Mouse (Mus musculus) stomach, embryonic 15.5 days (tissue): ENCODE measurements around the gene Ak7. TPM values are rescaled to one million over a fixed set of nuclear protein-coding genes. Genes with fewer than 3 reads are reported as not detected.

Experiments used
- ATAC-seq: fragments of 200-750 bp; cut with Nextera tagmentation; 2 replicates; pipeline ENCODE4 v1.8.0; 2017; ENCODE audit warnings: low read depth, moderate number of reproducible peaks, moderate TSS enrichment; ENCODE audit not compliant: insufficient read depth, low FRiP score
- H3K27ac ChIP-seq: fragments of 300-500 bp; sonication (generic); 2 replicates; pipeline ENCODE4 v1.5.1; 2015; ENCODE audit warnings: mild to moderate bottlenecking, inconsistent platforms
- H3K27me3 ChIP-seq: fragments of 300-500 bp; sonication (generic); replicated peaks from 2 replicates; pipeline ENCODE4 v1.6.1; 2015; ENCODE audit warnings: inconsistent platforms
- H3K36me3 ChIP-seq: fragments of 300-500 bp; sonication (generic); 2 replicates; pipeline ENCODE4 v1.6.1; 2015; ENCODE audit warnings: inconsistent platforms
- H3K4me1 ChIP-seq: fragments of 300-500 bp; sonication (generic); 2 replicates; pipeline ENCODE4 v1.6.1; 2015; ENCODE audit warnings: inconsistent platforms
- H3K4me2 ChIP-seq: fragments of 300-500 bp; sonication (generic); 2 replicates; pipeline ENCODE4 v1.6.1; 2015; ENCODE audit warnings: mild to moderate bottlenecking, inconsistent platforms
- H3K4me3 ChIP-seq: fragments of 300-500 bp; sonication (generic); replicated peaks from 2 replicates; pipeline ENCODE4 v1.5.1; 2015; ENCODE audit warnings: inconsistent platforms
- H3K9ac ChIP-seq: fragments of 300-500 bp; sonication (generic); 2 replicates; pipeline ENCODE4 v1.6.1; 2015; ENCODE audit warnings: inconsistent platforms
- H3K9me3 ChIP-seq: fragments of 300-500 bp; sonication (generic); 2 replicates; pipeline ENCODE4 v1.6.1; 2016; ENCODE audit warnings: inconsistent platforms
- WGBS: fragments of 180-500 bp; shearing (Covaris S2); methylation state at CpG from one replicate; pipeline ENCODE4 v1.1.7; 2015; 5-methylcytosine and 5-hydroxymethylcytosine counted together
- polyA plus RNA-seq: library from polyadenylated mRNA; unstranded; fragments of >200 nt; fragmentation: Nextera tagmentation; extraction: Ambion mirVana; gene quantifications from 2 replicates; pipeline ENCODE4 v1.2.1, GENCODE M21; 2015

The Ak7 gene
- polyA plus RNA-seq: 0.49 and 0.53 TPM in 2 replicates

- Histone ChIP-seq H3K9me3 (no peaks in the 10 kb centered on the region), H3K27me3 (no peaks in the 10 kb centered on the region), H3K27ac (no peak within 1 kb of the TSS), H3K4me3 (no peak within 1 kb of the TSS; the same call in 1 of the 2 replicates), H3K4me2 (peak within 1 kb of the TSS; percentile 42), H3K9ac (no peak within 1 kb of the TSS), H3K4me1 (peaks cover 4% of the 10 kb centered on the region; the same call in 1 of the 2 replicates), H3K36me3 (no peaks in the 10 kb centered on the region)
- 11% methylated on average over 22 of the region's 22 CpGs for WGBS
- ATAC-seq: peak; percentile 95
Observed at GRCm38 (mm10) chr12:105705799-105706487, at the start of gene Ak7. Gene Ak7, plus strand, starts transcription at chr12:105705976.

DNA sequence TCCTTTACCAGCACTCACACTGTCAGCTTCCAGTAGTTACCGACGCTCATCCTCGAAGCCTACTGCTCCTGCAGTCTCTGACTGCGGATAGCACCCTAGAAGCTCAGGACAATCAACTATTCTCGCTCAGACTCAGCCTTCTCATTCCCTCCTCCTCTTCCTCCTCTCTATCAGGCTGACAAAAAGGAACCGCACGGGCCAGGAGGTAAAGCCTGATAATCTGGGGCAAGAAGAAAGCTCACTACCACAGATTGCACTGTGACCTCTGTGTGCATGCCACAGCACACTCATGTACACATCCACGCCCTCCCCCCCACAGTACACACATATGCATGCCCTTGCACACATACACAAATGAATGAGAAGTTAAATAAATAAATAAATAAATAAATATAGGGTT is 29.5 kb upstream of the Ak7 start:
- ATAC-seq: no peak
- Histone ChIP-seq H3K9ac (no peak overlapping the region), H3K27me3 (no peaks in the 10 kb centered on the region), H3K4me3 (no peak overlapping the region), H3K4me2 (no peak overlapping the region), H3K36me3 (peaks cover 16% of the 10 kb centered on the region), H3K9me3 (no peaks in the 10 kb centered on the region), H3K27ac (no peak overlapping the region), H3K4me1 (no peaks in the 10 kb centered on the region)
- WGBS: 91% methylated on average over 8 of the region's 8 CpGs

- no peak for ATAC-seq
- 0 out of 2 replicates have a peak, but pooled peaks cover 2% of the 10 kb centered on the region for H3K4me1 ChIP-seq
- peaks cover 15% of the 10 kb centered on the region for H3K36me3 ChIP-seq
- no peaks in the 10 kb centered on the region for H3K9me3 ChIP-seq
- 89% methylated on average over 7 of the region's 7 CpGs for WGBS
- H3K27ac ChIP-seq: no peak overlapping the region
- no peak overlapping the region for H3K4me3 ChIP-seq
- H3K4me2 ChIP-seq: no peak overlapping the region
- H3K27me3 ChIP-seq: no peaks in the 10 kb centered on the region
- H3K9ac ChIP-seq: no peak overlapping the region
Observed at GRCm38 (mm10) chr12:105678211-105678610, 27.6 kb upstream of the Ak7 start.

DNA sequence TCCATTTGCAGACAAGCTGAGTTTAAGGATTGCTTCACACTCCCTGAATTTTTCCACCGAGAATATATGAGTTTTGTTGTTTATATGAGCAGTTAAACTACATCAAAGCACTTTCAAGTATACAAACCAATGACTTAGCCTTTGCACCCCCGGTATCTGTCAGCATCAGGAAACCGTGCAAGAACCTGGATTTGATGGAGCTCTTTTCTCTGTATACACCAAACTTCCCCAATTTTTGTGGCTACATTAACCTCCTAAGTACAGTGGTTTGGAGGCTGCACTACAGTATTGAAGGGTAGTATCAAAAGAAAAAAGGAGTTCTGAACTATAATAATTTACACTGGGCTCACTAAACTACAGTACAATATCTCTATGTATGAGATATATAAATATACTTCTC is 27.0 kb upstream of the Ak7 start:
- Histone ChIP-seq H3K4me2 (no peak overlapping the region), H3K9ac (no peak overlapping the region), H3K36me3 (peaks cover 10% of the 10 kb centered on the region; the same call in 1 of the 2 replicates), H3K4me3 (no peak overlapping the region), H3K4me1 (0 out of 2 replicates have a peak, but pooled peaks cover 5% of the 10 kb centered on the region), H3K27me3 (no peaks in the 10 kb centered on the region), H3K27ac (no peak overlapping the region), H3K9me3 (no peaks in the 10 kb centered on the region)
- ATAC-seq: no peak
- WGBS: 67% methylated on average over 3 of the region's 3 CpGs

DNA sequence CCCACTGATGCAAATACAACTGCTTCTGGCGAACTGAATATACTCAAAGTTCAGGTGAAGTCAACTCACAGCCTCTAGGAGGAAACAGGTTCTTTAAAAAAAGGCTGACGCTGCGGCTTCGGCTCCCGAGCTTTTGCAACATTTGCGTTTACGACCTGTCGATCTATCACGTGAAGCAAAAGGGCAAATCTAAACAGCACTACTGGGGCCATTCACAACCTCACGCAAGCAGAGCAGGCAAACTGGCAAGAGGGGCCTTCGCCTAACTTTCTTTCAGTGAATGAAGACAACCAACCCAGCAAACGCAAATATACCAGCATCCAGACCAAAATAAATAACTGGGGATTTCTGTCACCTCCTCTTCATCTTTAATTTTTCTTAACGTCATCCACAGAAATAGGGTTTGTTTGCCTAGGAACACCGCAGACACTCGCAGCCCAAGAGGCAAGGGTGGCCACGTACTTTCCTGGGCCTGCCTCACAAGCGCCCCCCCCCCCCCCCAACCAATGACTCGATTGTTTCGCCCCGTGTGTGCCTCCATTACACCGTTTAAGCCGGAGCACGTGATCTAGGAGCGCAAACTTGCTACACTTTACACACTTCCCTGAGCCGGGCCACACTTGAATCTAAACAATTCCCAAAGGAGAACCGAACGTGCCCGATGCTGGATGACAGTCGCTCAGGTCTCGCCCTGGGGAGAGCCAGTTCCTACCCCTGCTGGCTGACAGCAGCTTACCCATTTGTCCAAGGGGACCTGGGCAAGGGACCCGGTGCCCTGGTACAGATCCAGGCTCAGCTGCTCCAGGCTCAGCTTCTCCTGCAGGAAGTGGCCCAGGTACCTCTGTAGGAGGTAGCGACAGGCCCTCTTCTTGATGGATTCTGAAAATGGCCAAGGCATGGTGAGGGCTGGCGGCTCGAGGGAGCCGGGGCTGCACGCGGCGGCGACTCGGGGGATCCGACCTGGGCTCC is 21.6 kb upstream of the Ak7 start, which contains the start of gene Gskip:
Gene Gskip (plus strand): TSS at position 897 of the 969 bp plus-strand sequence.
- H3K9me3 ChIP-seq: no peaks in the 10 kb centered on the region
- no peaks in the 10 kb centered on the region for H3K27me3 ChIP-seq
- WGBS: under 1% methylated on average over 41 of the region's 41 CpGs
- peak within 1 kb of the TSS; percentile 83 for H3K4me2 ChIP-seq
- H3K9ac ChIP-seq: peak within 1 kb of the TSS; percentile 93
- H3K27ac ChIP-seq: peak within 1 kb of the TSS; percentile 92
- peak; percentile 15 for ATAC-seq
- H3K36me3 ChIP-seq: no peaks in the 10 kb centered on the region
- H3K4me1 ChIP-seq: peaks cover 15% of the 10 kb centered on the region
- H3K4me3 ChIP-seq: peak within 1 kb of the TSS; percentile 94

DNA sequence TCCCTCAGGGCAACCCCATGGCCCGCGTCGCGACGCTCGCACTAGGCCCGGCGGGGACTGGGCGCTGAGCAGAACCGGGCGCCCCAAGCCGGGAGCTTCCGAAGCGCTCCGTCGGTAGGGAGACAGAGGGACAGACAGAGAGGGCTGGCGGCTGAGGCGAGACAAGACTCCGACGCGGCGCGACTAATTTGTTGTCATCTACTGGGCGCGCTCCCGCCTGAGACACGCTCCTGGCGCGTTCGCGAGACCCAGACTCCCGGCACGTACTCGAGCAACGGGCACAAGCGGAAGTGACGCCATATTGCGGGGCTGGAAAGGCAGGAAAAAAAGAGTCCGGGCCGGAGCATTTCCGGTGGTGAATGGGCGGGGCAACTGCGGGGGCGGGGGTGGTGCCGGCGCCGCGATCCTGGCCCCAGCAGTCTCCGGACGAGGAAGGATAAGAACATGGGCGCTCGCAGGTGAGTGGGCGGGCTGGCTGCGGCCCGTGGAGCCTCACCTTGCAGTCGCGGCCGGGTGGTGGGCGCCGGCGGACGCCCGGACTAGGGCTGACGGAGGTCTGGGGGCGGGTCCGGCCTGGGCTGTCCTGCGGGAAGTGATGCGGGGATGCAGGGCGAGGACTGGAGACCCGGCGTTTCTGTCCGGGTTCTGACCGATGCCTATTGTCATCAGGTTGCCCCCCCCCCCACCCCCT is 20.6 kb upstream of the Ak7 start, which contains the start of gene Atg2b:
Gene Atg2b (minus strand): TSS at position 211 of the 691 bp plus-strand sequence.
- peak; percentile 93 for ATAC-seq
- Histone ChIP-seq H3K36me3 (no peaks in the 10 kb centered on the region), H3K27ac (peak within 1 kb of the TSS; percentile 92), H3K27me3 (no peaks in the 10 kb centered on the region), H3K9me3 (no peaks in the 10 kb centered on the region), H3K9ac (peak within 1 kb of the TSS; percentile 93), H3K4me2 (peak within 1 kb of the TSS; percentile 83), H3K4me3 (peak within 1 kb of the TSS; percentile 94), H3K4me1 (peaks cover 15% of the 10 kb centered on the region)
- WGBS: under 1% methylated on average over 69 of the region's 73 CpGs

- Histone ChIP-seq H3K4me2 (no peak overlapping the region), H3K4me3 (peak overlapping the region; percentile 94; the same call in 1 of the 2 replicates), H3K36me3 (no peaks in the 10 kb centered on the region), H3K9me3 (no peaks in the 10 kb centered on the region), H3K4me1 (peaks cover 15% of the 10 kb centered on the region), H3K9ac (no peak overlapping the region), H3K27ac (no peak overlapping the region), H3K27me3 (no peaks in the 10 kb centered on the region)
- 91% methylated on average over 3 of the region's 3 CpGs for WGBS
- no peak for ATAC-seq
Observed at GRCm38 (mm10) chr12:105686791-105687190, 19.0 kb upstream of the Ak7 start.

GRCm38 (mm10) chr12:105687416-105687815 is 18.4 kb upstream of the Ak7 start:
- Histone ChIP-seq H3K4me2 (no peak overlapping the region), H3K4me1 (peaks cover 15% of the 10 kb centered on the region), H3K36me3 (no peaks in the 10 kb centered on the region), H3K27ac (no peak overlapping the region), H3K4me3 (no peak overlapping the region), H3K27me3 (no peaks in the 10 kb centered on the region), H3K9ac (no peak overlapping the region), H3K9me3 (no peaks in the 10 kb centered on the region)
- ATAC-seq: no peak
- 80% methylated on average over 4 of the region's 4 CpGs for WGBS

GRCm38 (mm10) chr12:105688546-105688945 is 17.2 kb upstream of the Ak7 start:
- peaks cover 10% of the 10 kb centered on the region for H3K4me1 ChIP-seq
- no peaks in the 10 kb centered on the region for H3K36me3 ChIP-seq
- no peak overlapping the region for H3K4me2 ChIP-seq
- 81% methylated on average over 4 of the region's 4 CpGs for WGBS
- no peak overlapping the region for H3K27ac ChIP-seq
- ATAC-seq: no peak
- H3K9ac ChIP-seq: no peak overlapping the region
- H3K27me3 ChIP-seq: no peaks in the 10 kb centered on the region
- H3K4me3 ChIP-seq: no peak overlapping the region
- no peaks in the 10 kb centered on the region for H3K9me3 ChIP-seq

DNA sequence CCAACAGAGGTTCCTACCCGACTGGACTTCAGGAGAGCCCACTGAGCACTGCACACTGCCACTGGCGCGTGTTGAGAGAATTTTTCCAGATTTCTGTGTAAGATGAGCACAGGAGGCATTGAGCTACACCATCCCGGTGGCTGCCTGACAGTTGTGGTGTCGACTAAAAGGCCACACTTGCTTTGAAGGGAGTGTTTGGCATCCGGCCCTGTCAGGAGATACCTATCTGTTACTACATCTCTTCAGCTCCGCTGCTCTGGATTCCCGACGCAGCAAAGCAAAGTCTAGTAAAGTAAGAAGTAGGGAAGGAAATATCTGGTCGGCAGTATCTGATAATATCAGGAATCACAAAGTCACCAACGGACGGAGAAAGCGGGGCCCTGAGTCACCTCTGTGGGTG is 16.3 kb upstream of the Ak7 start:
- 90% methylated on average over 13 of the region's 13 CpGs for WGBS
- ATAC-seq: no peak

GRCm38 (mm10) chr12:105694021-105694420 is 11.8 kb upstream of the Ak7 start:
- no peak for ATAC-seq

More for the DNA sequence above, 16.3 kb upstream of the Ak7 start:
- no peaks in the 10 kb centered on the region for H3K27me3 ChIP-seq
- peaks cover 10% of the 10 kb centered on the region for H3K4me1 ChIP-seq
- no peak overlapping the region for H3K27ac ChIP-seq
- H3K9ac ChIP-seq: no peak overlapping the region
- H3K9me3 ChIP-seq: no peaks in the 10 kb centered on the region
- no peak overlapping the region for H3K4me3 ChIP-seq
- no peaks in the 10 kb centered on the region for H3K36me3 ChIP-seq
- no peak overlapping the region for H3K4me2 ChIP-seq

More at GRCm38 (mm10) chr12:105694021-105694420, 11.8 kb upstream of the Ak7 start:
- Histone ChIP-seq H3K4me3 (no peak overlapping the region), H3K36me3 (no peaks in the 10 kb centered on the region; the same call in 1 of the 2 replicates), H3K27me3 (no peaks in the 10 kb centered on the region), H3K27ac (no peak overlapping the region), H3K9me3 (no peaks in the 10 kb centered on the region), H3K9ac (no peak overlapping the region), H3K4me1 (no peaks in the 10 kb centered on the region), H3K4me2 (no peak overlapping the region)
- WGBS: 96% methylated on average over 2 of the region's 2 CpGs
